Mouse (Mus musculus) stomach, embryonic 15.5 days (tissue): ENCODE results near the gene Olfr122. TPM values are rescaled to one million over a fixed set of nuclear protein-coding genes. Genes with fewer than 3 reads are reported as not detected.

Experiments used
- ATAC-seq: fragments of 200-750 bp; cut with Nextera tagmentation; 2 replicates; pipeline ENCODE4 v1.8.0; 2017; ENCODE audit warnings: low read depth, moderate number of reproducible peaks, moderate TSS enrichment; ENCODE audit not compliant: insufficient read depth, low FRiP score
- H3K27ac ChIP-seq: fragments of 300-500 bp; sonication (generic); 2 replicates; pipeline ENCODE4 v1.5.1; 2015; ENCODE audit warnings: mild to moderate bottlenecking, inconsistent platforms
- H3K27me3 ChIP-seq: fragments of 300-500 bp; sonication (generic); replicated peaks from 2 replicates; pipeline ENCODE4 v1.6.1; 2015; ENCODE audit warnings: inconsistent platforms
- H3K36me3 ChIP-seq: fragments of 300-500 bp; sonication (generic); 2 replicates; pipeline ENCODE4 v1.6.1; 2015; ENCODE audit warnings: inconsistent platforms
- H3K4me1 ChIP-seq: fragments of 300-500 bp; sonication (generic); 2 replicates; pipeline ENCODE4 v1.6.1; 2015; ENCODE audit warnings: inconsistent platforms
- H3K4me2 ChIP-seq: fragments of 300-500 bp; sonication (generic); 2 replicates; pipeline ENCODE4 v1.6.1; 2015; ENCODE audit warnings: mild to moderate bottlenecking, inconsistent platforms
- H3K4me3 ChIP-seq: fragments of 300-500 bp; sonication (generic); replicated peaks from 2 replicates; pipeline ENCODE4 v1.5.1; 2015; ENCODE audit warnings: inconsistent platforms
- H3K9ac ChIP-seq: fragments of 300-500 bp; sonication (generic); 2 replicates; pipeline ENCODE4 v1.6.1; 2015; ENCODE audit warnings: inconsistent platforms
- H3K9me3 ChIP-seq: fragments of 300-500 bp; sonication (generic); 2 replicates; pipeline ENCODE4 v1.6.1; 2016; ENCODE audit warnings: inconsistent platforms
- WGBS: fragments of 180-500 bp; shearing (Covaris S2); methylation state at CpG from one replicate; pipeline ENCODE4 v1.1.7; 2015; 5-methylcytosine and 5-hydroxymethylcytosine counted together
- polyA plus RNA-seq: library from polyadenylated mRNA; unstranded; fragments of >200 nt; fragmentation: Nextera tagmentation; extraction: Ambion mirVana; gene quantifications from 2 replicates; pipeline ENCODE4 v1.2.1, GENCODE M21; 2015

The Olfr122 gene
- not detected in 2 replicates for polyA plus RNA-seq

GRCm38 (mm10) chr17:37768307-37768706, at the start of gene Olfr122:
TSS of gene Olfr122 (plus strand) at chr17:37768607.
- ATAC-seq: no peak
- Histone ChIP-seq H3K9me3 (no peaks in the 10 kb centered on the region), H3K27ac (no peak within 1 kb of the TSS), H3K9ac (no peak within 1 kb of the TSS), H3K27me3 (no peaks in the 10 kb centered on the region), H3K4me1 (no peaks in the 10 kb centered on the region), H3K36me3 (no peaks in the 10 kb centered on the region), H3K4me3 (no peak within 1 kb of the TSS), H3K4me2 (no peak within 1 kb of the TSS)
- WGBS: 81% methylated on average over 4 of the region's 4 CpGs

DNA sequence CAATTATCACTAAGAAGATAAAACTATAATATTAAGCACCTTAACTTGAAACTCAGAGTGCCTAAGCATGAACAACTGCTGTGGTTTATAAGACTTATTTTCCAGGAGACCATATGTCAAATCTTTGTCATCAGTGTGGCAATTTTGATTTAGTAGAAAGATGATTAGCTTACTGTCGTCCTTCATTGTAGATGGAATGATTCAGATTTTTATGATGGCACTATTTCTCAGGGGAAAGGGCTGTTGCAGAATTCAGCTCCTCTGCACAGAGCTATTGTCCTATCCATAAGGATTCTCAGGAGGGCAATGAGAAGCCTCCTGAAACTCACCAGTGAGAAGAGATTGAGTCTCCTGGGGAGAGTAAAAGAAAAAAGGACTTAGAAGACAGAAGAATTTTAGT, 46.9 kb upstream of the Olfr122 start, which contains the start of gene Olfr120:
Gene Olfr120, plus strand, starts transcription at position 301 of the 400 bp plus-strand sequence.
- Histone ChIP-seq H3K27ac (no peak within 1 kb of the TSS), H3K9ac (no peak within 1 kb of the TSS), H3K4me2 (no peak within 1 kb of the TSS), H3K9me3 (no peaks in the 10 kb centered on the region), H3K4me1 (no peaks in the 10 kb centered on the region), H3K4me3 (no peak within 1 kb of the TSS), H3K36me3 (no peaks in the 10 kb centered on the region), H3K27me3 (no peaks in the 10 kb centered on the region)
- no peak for ATAC-seq
- WGBS: 69% methylated on average over 1 of the region's 1 CpGs

DNA sequence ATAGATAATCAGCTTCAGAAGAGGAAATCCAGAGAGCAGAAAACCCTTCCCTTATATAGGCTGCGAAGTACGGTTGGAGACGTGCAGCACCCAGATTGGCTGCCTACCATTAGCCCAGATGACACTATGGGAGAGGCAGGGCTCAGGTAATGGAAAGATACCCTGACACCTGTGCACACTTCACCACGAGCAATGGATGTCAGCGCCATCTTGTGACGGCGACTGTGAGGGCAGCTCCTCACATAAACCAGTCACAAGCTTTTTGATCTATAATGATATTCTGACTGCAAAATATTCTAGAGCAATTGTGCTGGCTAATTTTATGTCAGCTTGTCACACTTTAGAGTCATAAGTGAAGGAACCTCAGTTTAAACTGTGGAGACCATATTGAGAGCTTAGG, 30.3 kb upstream of the Olfr122 start:
- no peak for ATAC-seq
- no peaks in the 10 kb centered on the region for H3K9me3 ChIP-seq

DNA sequence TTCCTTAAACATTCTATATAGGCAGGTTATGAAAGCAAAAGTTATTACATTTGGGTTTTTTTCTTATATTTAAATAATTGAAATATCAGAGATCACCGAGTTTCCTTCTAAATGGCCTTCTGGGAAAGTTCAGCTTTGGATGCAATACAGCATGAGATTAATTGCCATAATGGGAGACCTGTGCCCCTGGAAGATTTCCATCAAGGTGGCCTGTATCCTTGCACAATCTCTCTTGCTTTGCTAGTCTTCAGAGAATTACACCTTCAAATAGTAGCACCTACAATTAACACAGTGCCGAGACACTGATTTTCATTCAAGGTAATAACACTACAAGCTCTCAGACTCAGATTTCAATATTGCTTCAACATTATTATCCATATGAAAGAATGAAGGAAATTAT, 24.8 kb downstream of the Olfr122 start, which contains the start of gene Olfr123:
Gene Olfr123, plus strand, starts transcription at position 301 of the 400 bp plus-strand sequence.
- Histone ChIP-seq H3K4me2 (no peak within 1 kb of the TSS), H3K27ac (no peak within 1 kb of the TSS), H3K4me3 (no peak within 1 kb of the TSS), H3K9ac (no peak within 1 kb of the TSS), H3K27me3 (no peaks in the 10 kb centered on the region), H3K36me3 (no peaks in the 10 kb centered on the region), H3K9me3 (no peaks in the 10 kb centered on the region), H3K4me1 (no peaks in the 10 kb centered on the region)
- 93% methylated on average over 2 of the region's 2 CpGs for WGBS
- no peak for ATAC-seq

More for the DNA sequence above, 30.3 kb upstream of the Olfr122 start:
- no peaks in the 10 kb centered on the region for H3K36me3 ChIP-seq
- H3K4me3 ChIP-seq: no peak overlapping the region
- H3K4me1 ChIP-seq: no peaks in the 10 kb centered on the region
- H3K27me3 ChIP-seq: no peaks in the 10 kb centered on the region
- H3K27ac ChIP-seq: no peak overlapping the region
- 59% methylated on average over 7 of the region's 7 CpGs for WGBS
- no peak overlapping the region for H3K4me2 ChIP-seq
- H3K9ac ChIP-seq: no peak overlapping the region

- ATAC-seq: no peak
- Histone ChIP-seq H3K27me3 (no peaks in the 10 kb centered on the region), H3K27ac (no peak within 1 kb of the TSS), H3K4me2 (no peak within 1 kb of the TSS), H3K36me3 (no peaks in the 10 kb centered on the region), H3K4me3 (no peak within 1 kb of the TSS), H3K4me1 (no peaks in the 10 kb centered on the region), H3K9ac (no peak within 1 kb of the TSS), H3K9me3 (no peaks in the 10 kb centered on the region)
- WGBS: 86% methylated on average over 3 of the region's 3 CpGs
Measured at GRCm38 (mm10) chr17:37799588-37799987, 31.2 kb downstream of the Olfr122 start, which contains the start of gene Olfr124. TSS of gene Olfr124 (plus strand) at chr17:37799888.

Other genes with a start within 250 kb of the Olfr122 start
- gene Olfr112, start 199.2 kb upstream of the Olfr122 start, polyA plus RNA-seq: not detected in 2 replicates
- not detected in 2 replicates for gene Olfr113, start 190.9 kb upstream of the Olfr122 start, polyA plus RNA-seq
- not detected in 2 replicates for gene Olfr114, start 175.9 kb upstream of the Olfr122 start, polyA plus RNA-seq
- not detected in 2 replicates for gene Olfr115, start 141.5 kb upstream of the Olfr122 start, polyA plus RNA-seq
- not detected in 2 replicates for gene Olfr116, start 141.4 kb upstream of the Olfr122 start, polyA plus RNA-seq
- gene Olfr117, start 104.8 kb upstream of the Olfr122 start, polyA plus RNA-seq: not detected in 2 replicates
- not detected in 2 replicates for gene Olfr118, start 101.6 kb upstream of the Olfr122 start, polyA plus RNA-seq
- not detected in 2 replicates for gene Olfr119, start 72.0 kb upstream of the Olfr122 start, polyA plus RNA-seq
- not detected in 2 replicates for gene Olfr120, start 46.8 kb upstream of the Olfr122 start, polyA plus RNA-seq
- not detected in 2 replicates for gene Olfr121, start 19.8 kb upstream of the Olfr122 start, polyA plus RNA-seq
- gene Olfr123, start 24.9 kb downstream of the Olfr122 start, polyA plus RNA-seq: not detected in 2 replicates
- not detected in 2 replicates for gene Olfr124, start 31.3 kb downstream of the Olfr122 start, polyA plus RNA-seq
- gene Olfr125, start 64.3 kb downstream of the Olfr122 start, polyA plus RNA-seq: not detected in 2 replicates
- not detected in 2 replicates for gene Olfr126, start 78.9 kb downstream of the Olfr122 start, polyA plus RNA-seq
- not detected in 2 replicates for gene Olfr127, start 131.8 kb downstream of the Olfr122 start, polyA plus RNA-seq
- gene Olfr128, start 151.9 kb downstream of the Olfr122 start, polyA plus RNA-seq: not detected in 2 replicates
- gene Olfr761, start 184.5 kb downstream of the Olfr122 start, polyA plus RNA-seq: not detected in 2 replicates